Mouse (Mus musculus) midbrain, embryonic 12.5 days (tissue): Measurements from ENCODE around the gene Tagln2. TPM values are rescaled to one million over a fixed set of nuclear protein-coding genes. Genes with fewer than 3 reads are reported as not detected.

Experiments
- ATAC-seq: fragments of 200-750 bp; cut with Nextera tagmentation; 2 replicates; pipeline ENCODE4 v1.8.0; 2017; ENCODE audit warnings: low read depth, moderate TSS enrichment, moderate library complexity; ENCODE audit not compliant: low FRiP score
- H3K27ac ChIP-seq: fragments of 300-500 bp; sonication (generic); replicated peaks from 2 replicates; pipeline ENCODE4 v1.5.1; 2016; ENCODE audit warnings: mild to moderate bottlenecking
- H3K27me3 ChIP-seq: fragments of 300-500 bp; sonication (generic); 2 replicates; pipeline ENCODE4 v1.6.1; 2016; ENCODE audit warnings: mild to moderate bottlenecking
- H3K36me3 ChIP-seq: fragments of 300-500 bp; sonication (generic); 2 replicates; pipeline ENCODE4 v1.6.1; 2016
- H3K4me1 ChIP-seq: fragments of 300-500 bp; sonication (generic); 2 replicates; pipeline ENCODE4 v1.6.1; 2016
- H3K4me2 ChIP-seq: fragments of 300-500 bp; sonication (generic); replicated peaks from 2 replicates; pipeline ENCODE4 v1.6.1; 2016; ENCODE audit warnings: mild to moderate bottlenecking, moderate library complexity
- H3K4me3 ChIP-seq: fragments of 300-500 bp; sonication (generic); 2 replicates; pipeline ENCODE4 v1.5.1; 2016; ENCODE audit warnings: mild to moderate bottlenecking
- H3K9ac ChIP-seq: fragments of 300-500 bp; sonication (generic); replicated peaks from 2 replicates; pipeline ENCODE4 v1.6.1; 2016; ENCODE audit warnings: mild to moderate bottlenecking, moderate library complexity
- H3K9me3 ChIP-seq: fragments of 300-500 bp; sonication (generic); 2 replicates; pipeline ENCODE4 v1.6.1; 2016; ENCODE audit warnings: mild to moderate bottlenecking
- WGBS: fragments of 180-500 bp; shearing (Covaris S2); methylation state at CpG from one replicate; pipeline ENCODE4 v1.1.7; 2016; 5-methylcytosine and 5-hydroxymethylcytosine counted together
- polyA plus RNA-seq: library from polyadenylated mRNA; unstranded; fragments of >200 nt; fragmentation: Nextera tagmentation; extraction: Ambion mirVana; gene quantifications from 2 replicates; pipeline ENCODE4 v1.2.1, GENCODE M21; 2016

Tagln2 gene
- polyA plus RNA-seq, 1 experiment from 2014 or later = 45.9 TPM

DNA sequence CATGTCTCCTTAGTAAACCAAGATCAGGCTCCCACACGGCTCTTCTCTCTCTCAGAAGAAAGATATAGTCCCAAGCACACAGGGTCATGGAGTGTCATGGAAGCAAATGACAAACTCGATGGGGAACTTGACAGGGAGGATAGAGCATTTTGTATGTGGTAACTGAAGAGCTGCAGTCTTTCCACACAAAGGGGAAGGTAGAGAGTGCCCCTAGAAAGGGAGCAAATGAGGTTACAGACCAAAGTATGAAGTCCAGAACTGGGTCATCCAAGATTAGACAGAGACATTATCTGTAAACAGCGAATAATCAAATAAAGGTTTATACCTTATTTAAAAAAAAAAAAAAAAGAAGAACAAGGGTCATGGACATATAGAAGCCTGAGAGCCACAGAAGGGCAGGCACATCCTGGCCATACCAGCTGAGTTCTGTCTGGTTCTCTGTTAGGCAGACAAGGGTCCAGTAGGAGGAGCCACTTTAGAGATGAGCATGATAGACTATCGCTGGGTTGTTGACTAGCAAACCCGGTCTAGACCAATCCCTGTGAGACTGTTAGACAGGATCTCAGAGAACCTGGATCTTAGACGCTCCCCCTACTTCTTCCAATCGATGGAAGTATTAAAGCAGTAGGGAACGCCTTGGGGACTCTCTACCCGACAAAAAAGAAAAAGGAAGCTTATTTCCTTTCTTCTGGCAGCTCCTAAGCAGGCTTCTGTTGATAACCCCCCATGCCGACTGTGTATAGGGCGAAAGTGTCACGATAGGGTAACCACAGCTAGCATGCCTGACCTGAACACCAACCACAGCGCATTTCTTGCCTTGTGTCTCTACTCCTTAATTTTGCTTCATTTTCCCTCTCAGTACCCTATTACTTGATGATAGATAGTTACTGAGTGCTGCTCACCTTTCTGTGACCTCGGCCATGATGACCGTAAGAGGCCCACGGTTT lies 36.2 kb upstream of the Tagln2 start:
- Histone ChIP-seq H3K9ac (no peak overlapping the region), H3K27me3 (no peaks in the 10 kb centered on the region), H3K4me3 (no peak overlapping the region), H3K9me3 (no peaks in the 10 kb centered on the region), H3K27ac (no peak overlapping the region), H3K36me3 (no peaks in the 10 kb centered on the region), H3K4me2 (no peak overlapping the region), H3K4me1 (no peaks in the 10 kb centered on the region)
- WGBS = 87% methylated on average over 16 of the region's 16 CpGs
- ATAC-seq = no peak

GRCm38 (mm10) chr1:172468301-172468877 lies 31.5 kb upstream of the Tagln2 start:
- H3K27ac ChIP-seq = no peak overlapping the region
- H3K36me3 ChIP-seq = no peaks in the 10 kb centered on the region
- no peak overlapping the region for H3K4me3 ChIP-seq
- no peaks in the 10 kb centered on the region for H3K27me3 ChIP-seq
- H3K4me2 ChIP-seq = no peak overlapping the region
- WGBS = 70% methylated on average over 11 of the region's 11 CpGs
- ATAC-seq = no peak
- no peak overlapping the region for H3K9ac ChIP-seq
- no peaks in the 10 kb centered on the region for H3K4me1 ChIP-seq
- no peaks in the 10 kb centered on the region for H3K9me3 ChIP-seq

DNA sequence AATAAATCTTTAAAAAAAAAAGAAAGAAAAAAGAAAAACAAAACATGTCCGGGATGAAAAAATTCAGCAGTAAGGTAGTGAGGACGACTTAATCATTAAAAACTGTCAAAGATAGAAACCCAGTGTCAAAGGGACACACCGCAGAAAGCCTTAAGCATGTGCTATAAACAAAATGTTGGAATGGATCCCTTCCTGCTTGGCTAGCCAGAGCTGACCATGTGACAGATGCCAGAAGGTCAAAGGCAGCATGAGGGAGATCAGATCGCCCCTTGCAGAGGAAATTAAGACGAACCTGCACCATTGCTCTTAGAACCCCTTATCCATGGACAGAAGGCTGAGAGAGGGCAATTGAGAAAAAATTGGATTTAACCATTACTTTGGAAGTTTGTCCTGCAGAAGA lies 30.5 kb upstream of the Tagln2 start:
- WGBS = 85% methylated on average over 5 of the region's 5 CpGs
- ATAC-seq = no peak
- Histone ChIP-seq H3K27me3 (no peaks in the 10 kb centered on the region), H3K9me3 (no peaks in the 10 kb centered on the region), H3K36me3 (no peaks in the 10 kb centered on the region), H3K9ac (no peak overlapping the region), H3K4me3 (no peak overlapping the region), H3K27ac (no peak overlapping the region), H3K4me1 (no peaks in the 10 kb centered on the region), H3K4me2 (no peak overlapping the region)

DNA sequence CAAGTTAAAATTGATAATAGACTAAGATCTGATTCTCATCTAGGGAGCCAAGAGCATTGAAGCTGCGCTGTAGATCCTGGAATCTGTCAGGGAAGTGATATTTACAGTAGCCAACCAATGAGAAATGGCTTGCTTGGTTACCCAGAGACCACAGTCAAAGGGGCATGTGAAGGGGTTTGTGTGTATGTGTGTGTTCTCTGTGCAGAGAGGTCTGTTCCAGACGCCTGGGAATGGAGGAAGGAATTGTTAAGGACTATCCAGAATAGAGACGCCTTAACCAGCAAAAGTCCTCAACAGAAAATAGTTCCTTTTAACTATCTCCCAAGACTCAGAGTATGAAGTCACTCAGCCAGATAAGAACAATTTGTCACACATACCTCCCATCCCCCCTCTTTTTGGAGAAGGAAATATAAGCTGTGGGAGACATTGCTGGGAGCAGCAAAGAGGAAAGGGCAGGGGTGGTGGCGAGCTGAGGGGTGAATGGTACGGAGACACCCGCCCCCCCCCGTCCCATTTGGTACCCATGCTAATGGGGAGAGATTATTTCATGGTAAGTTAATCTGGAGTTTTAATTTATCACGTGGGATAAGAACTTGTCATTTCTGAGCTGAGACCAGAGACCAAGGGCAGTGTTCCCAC lies 29.9 kb upstream of the Tagln2 start:
- no peak for ATAC-seq
- WGBS = 70% methylated on average over 8 of the region's 8 CpGs

DNA sequence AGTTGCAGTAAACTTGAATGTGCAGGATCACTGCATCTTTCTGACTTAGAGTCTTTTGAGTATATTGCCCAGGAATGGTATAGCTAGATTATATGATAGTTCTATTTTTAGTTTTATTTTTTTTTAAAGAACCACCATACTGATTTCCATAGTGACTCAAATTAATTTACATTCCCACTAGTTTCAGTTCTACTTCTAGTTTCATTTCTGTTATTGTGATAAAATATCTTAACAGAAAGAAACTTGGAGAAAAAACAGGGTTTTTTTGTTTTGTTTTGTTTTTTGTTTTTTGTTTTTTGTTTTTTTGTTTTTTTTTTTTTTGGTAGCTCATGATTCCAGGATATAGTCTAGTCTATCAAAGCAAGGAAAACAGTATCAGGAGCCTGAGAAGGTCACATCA lies 26.9 kb upstream of the Tagln2 start:
- H3K36me3 ChIP-seq = no peaks in the 10 kb centered on the region
- no peaks in the 10 kb centered on the region for H3K27me3 ChIP-seq
- H3K4me1 ChIP-seq = no peaks in the 10 kb centered on the region
- H3K4me2 ChIP-seq = no peak overlapping the region
- no peak overlapping the region for H3K4me3 ChIP-seq
- no peak for ATAC-seq
- no peaks in the 10 kb centered on the region for H3K9me3 ChIP-seq
- no peak overlapping the region for H3K27ac ChIP-seq
- H3K9ac ChIP-seq = no peak overlapping the region

More for the DNA sequence above, 29.9 kb upstream of the Tagln2 start:
- Histone ChIP-seq H3K9me3 (no peaks in the 10 kb centered on the region), H3K36me3 (no peaks in the 10 kb centered on the region), H3K4me1 (no peaks in the 10 kb centered on the region), H3K9ac (no peak overlapping the region), H3K27ac (no peak overlapping the region), H3K4me3 (no peak overlapping the region), H3K4me2 (no peak overlapping the region), H3K27me3 (no peaks in the 10 kb centered on the region)

GRCm38 (mm10) chr1:172474196-172474595 lies 25.7 kb upstream of the Tagln2 start:
- no peak overlapping the region for H3K27ac ChIP-seq
- no peaks in the 10 kb centered on the region for H3K36me3 ChIP-seq
- H3K27me3 ChIP-seq = peaks cover 5% of the 10 kb centered on the region; the same call in 1 of the 2 replicates
- no peak overlapping the region for H3K4me3 ChIP-seq
- 82% methylated on average over 3 of the region's 3 CpGs for WGBS
- H3K4me1 ChIP-seq = no peaks in the 10 kb centered on the region
- no peak overlapping the region for H3K4me2 ChIP-seq
- H3K9me3 ChIP-seq = no peaks in the 10 kb centered on the region
- no peak overlapping the region for H3K9ac ChIP-seq
- ATAC-seq = no peak

DNA sequence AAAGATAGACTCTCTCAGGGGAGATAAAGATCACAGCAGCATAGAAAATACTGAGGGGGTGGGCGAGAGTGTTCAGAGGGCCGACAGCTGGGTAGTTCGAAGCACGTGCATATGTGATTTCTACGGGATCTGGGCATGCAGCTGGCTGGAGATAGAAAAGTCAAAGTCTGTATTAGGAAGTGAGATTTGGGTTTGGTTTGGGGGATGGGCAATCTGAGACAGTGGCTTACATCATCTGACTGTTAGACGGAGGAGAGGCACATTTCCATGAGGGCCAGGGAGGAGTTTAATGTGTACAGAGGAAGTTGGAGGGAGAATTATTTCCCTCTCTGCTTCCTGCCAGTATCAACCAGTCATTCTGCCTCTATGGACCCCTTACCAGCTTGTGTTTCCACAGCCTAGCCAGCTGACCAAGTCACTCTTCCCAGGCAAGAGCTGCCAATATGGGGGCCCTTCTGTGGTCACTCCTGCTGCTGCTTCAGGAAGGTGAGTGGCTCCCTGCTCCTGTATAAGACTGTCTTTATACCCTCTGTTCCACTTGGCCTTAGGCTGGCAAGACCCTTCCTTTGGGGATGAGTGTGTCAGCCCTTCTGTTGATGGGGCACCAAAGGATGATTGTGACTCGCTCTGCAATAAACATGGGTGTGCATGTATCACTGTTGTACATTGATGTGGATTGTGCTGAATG lies 24.6 kb upstream of the Tagln2 start, which contains the start of gene Slamf9:
TSS of gene Slamf9 (plus strand) at position 305 of the 688 bp plus-strand sequence.
- no peaks in the 10 kb centered on the region for H3K9me3 ChIP-seq
- no peak within 1 kb of the TSS for H3K27ac ChIP-seq
- H3K27me3 ChIP-seq = peaks cover 10% of the 10 kb centered on the region; the same call in 1 of the 2 replicates
- H3K36me3 ChIP-seq = no peaks in the 10 kb centered on the region
- H3K4me3 ChIP-seq = no peak within 1 kb of the TSS
- H3K4me1 ChIP-seq = no peaks in the 10 kb centered on the region
- 80% methylated on average over 7 of the region's 7 CpGs for WGBS
- H3K9ac ChIP-seq = no peak within 1 kb of the TSS
- H3K4me2 ChIP-seq = no peak within 1 kb of the TSS
- no peak for ATAC-seq

DNA sequence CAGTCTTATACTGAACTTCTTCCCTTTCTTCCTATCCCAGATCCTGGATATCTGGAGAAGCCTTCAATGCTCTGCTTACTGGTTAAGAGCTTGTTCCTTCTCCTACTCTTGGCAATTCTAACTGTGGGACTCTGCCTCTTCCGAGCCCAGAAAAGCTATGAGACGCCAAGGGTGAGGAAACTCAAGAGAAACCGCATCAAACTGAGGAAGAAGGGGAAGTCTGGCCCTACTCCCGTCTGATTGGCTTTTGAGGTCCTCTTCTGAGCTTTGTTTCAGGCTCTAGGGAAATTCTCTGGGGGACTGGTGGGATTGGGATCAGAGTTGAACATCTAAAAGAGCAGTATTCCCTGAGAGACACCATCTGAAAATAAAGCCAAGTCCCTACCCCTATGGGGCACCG lies 21.8 kb upstream of the Tagln2 start:
- peaks cover 7% of the 10 kb centered on the region for H3K4me1 ChIP-seq
- H3K4me2 ChIP-seq = no peak overlapping the region
- WGBS = 79% methylated on average over 5 of the region's 5 CpGs
- no peaks in the 10 kb centered on the region for H3K9me3 ChIP-seq
- no peak overlapping the region for H3K4me3 ChIP-seq
- H3K27me3 ChIP-seq = peaks cover 18% of the 10 kb centered on the region
- no peaks in the 10 kb centered on the region for H3K36me3 ChIP-seq
- ATAC-seq = no peak
- H3K9ac ChIP-seq = no peak overlapping the region
- no peak overlapping the region for H3K27ac ChIP-seq

GRCm38 (mm10) chr1:172480376-172480775 lies 19.5 kb upstream of the Tagln2 start:
- WGBS = 89% methylated on average over 4 of the region's 4 CpGs

DNA sequence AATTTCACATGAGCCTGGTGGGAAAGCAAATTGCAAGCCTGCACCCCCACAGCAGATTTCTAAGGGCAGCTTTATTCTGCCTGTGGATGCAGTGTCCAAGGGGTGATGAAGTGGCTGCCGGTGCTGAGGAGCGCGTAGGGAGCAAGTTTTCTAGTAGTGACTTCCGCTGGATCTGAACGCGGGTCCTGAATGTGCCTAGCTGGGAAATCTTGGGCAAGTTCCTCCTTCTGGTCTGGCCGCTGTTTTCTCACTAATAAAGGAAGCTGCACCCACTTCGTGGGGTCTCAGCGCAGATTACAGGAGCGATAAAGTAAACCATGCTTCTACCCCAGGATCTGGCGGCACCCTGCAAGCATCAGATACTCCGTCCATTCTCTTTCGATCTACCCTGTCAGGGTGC lies 18.7 kb upstream of the Tagln2 start:
- peak overlapping the region; percentile 94 for H3K4me2 ChIP-seq
- no peaks in the 10 kb centered on the region for H3K9me3 ChIP-seq
- peaks cover 38% of the 10 kb centered on the region for H3K4me1 ChIP-seq
- no peaks in the 10 kb centered on the region for H3K36me3 ChIP-seq
- H3K9ac ChIP-seq = peak overlapping the region; percentile 80; the same call in 1 of the 2 replicates
- no peak overlapping the region for H3K27ac ChIP-seq
- peaks cover 18% of the 10 kb centered on the region for H3K27me3 ChIP-seq
- WGBS = 19% methylated on average over 13 of the region's 13 CpGs
- ATAC-seq = peak; percentile 0; the same call in 1 of the 2 replicates
- peak overlapping the region; percentile 73 for H3K4me3 ChIP-seq

More at GRCm38 (mm10) chr1:172480376-172480775, 19.5 kb upstream of the Tagln2 start:
- Histone ChIP-seq H3K4me1 (peaks cover 31% of the 10 kb centered on the region), H3K4me3 (no peak overlapping the region), H3K27me3 (peaks cover 18% of the 10 kb centered on the region), H3K9me3 (no peaks in the 10 kb centered on the region), H3K27ac (no peak overlapping the region), H3K36me3 (no peaks in the 10 kb centered on the region), H3K4me2 (no peak overlapping the region), H3K9ac (no peak overlapping the region)
- ATAC-seq = no peak

GRCm38 (mm10) chr1:172481540-172482280 lies 18.1 kb upstream of the Tagln2 start, which contains the start of gene Igsf9:
Gene Igsf9, plus strand, starts transcription at chr1:172481788.
- H3K36me3 ChIP-seq = no peaks in the 10 kb centered on the region
- peaks cover 44% of the 10 kb centered on the region for H3K4me1 ChIP-seq
- H3K4me2 ChIP-seq = peak within 1 kb of the TSS; percentile 94
- H3K9ac ChIP-seq = peak within 1 kb of the TSS; percentile 80
- H3K9me3 ChIP-seq = no peaks in the 10 kb centered on the region
- peak within 1 kb of the TSS; percentile 68 for H3K27ac ChIP-seq
- H3K27me3 ChIP-seq = peaks cover 18% of the 10 kb centered on the region
- ATAC-seq = peak; percentile 93
- H3K4me3 ChIP-seq = peak within 1 kb of the TSS; percentile 73
- WGBS = under 1% methylated on average over 38 of the region's 38 CpGs
